In genomic region chr11:116620559-116621253, GRCm38 (mm10) we compare ENCODE assay signal across 9 mouse cellular contexts. TPM values are rescaled to one million over a fixed set of nuclear protein-coding genes. Genes with fewer than 3 reads are reported as not detected.
DNase-seq lines count a peak whose midpoint lies in the region; ATAC-seq and TF ChIP-seq lines count a peak whose summit lies in the region.
"Had no signal": no experiment of that assay in that cellular context is flagged by ENCODE, and none has a peak within 500 bp of the region (broad histone marks: within the 10 kb centered on the region; RNA-seq: fewer than 3 reads in every experiment).

No protein-coding gene starts in this region.

- H3K4me2 ChIP-seq in heart, embryonic 12.5 days: peak overlapping the region; percentile 46
- peak overlapping the region; percentile 94 for H3K4me2 ChIP-seq in liver, embryonic 13.5 days

- no peaks in the 10 kb centered on the region for H3K9me3 ChIP-seq in heart, embryonic 12.5 days (replicated peaks)
- no peaks in the 10 kb centered on the region for H3K9me3 ChIP-seq in E14TG2a.4 (ENCODE audit: low read length)
- H3K9me3 ChIP-seq in erythroblast, embryonic 14.5 days (ENCODE audit: control insufficient read depth, low read length): no peaks in the 10 kb centered on the region
- no peaks in the 10 kb centered on the region for H3K9me3 ChIP-seq in liver, embryonic 13.5 days (replicated peaks)

- H3K9ac ChIP-seq in heart, embryonic 12.5 days: peak overlapping the region; percentile 7; the same call in 1 of the 2 replicates
- H3K9ac ChIP-seq in liver, embryonic 13.5 days: peak overlapping the region; percentile 93

- no peaks in the 10 kb centered on the region for H3K27me3 ChIP-seq in heart, embryonic 12.5 days (replicated peaks)
- H3K27me3 ChIP-seq in E14TG2a.4 (ENCODE audit: insufficient read depth, low read length): peaks cover 13% of the 10 kb centered on the region
- H3K27me3 ChIP-seq in erythroblast, embryonic 14.5 days (ENCODE audit: control insufficient read depth): no peaks in the 10 kb centered on the region
- H3K27me3 ChIP-seq in liver, embryonic 13.5 days: no peaks in the 10 kb centered on the region

- 68% methylated on average over 10 of the region's 10 CpGs for whole genome bisulfite sequencing in heart, embryonic 12.5 days
- 51% methylated on average over 10 of the region's 10 CpGs for WGBS in liver, embryonic 13.5 days (ENCODE audit: insufficient replicate concordance)

- H3K27ac ChIP-seq in heart, embryonic 12.5 days (ENCODE audit: poor library complexity, severe bottlenecking): 0 out of 2 replicates have a peak overlapping the region, but pooled peaks have one; percentile 12
- peak overlapping the region; percentile 97 for H3K27ac ChIP-seq in liver, embryonic 13.5 days

- no peak for TF ChIP-seq CTCF in E14TG2a.4 (conservative IDR thresholded peaks at IDR 0.05; ENCODE audit: low read length)

- H3K4me3 ChIP-seq in heart, embryonic 12.5 days: no peak overlapping the region
- H3K4me3 ChIP-seq in E14TG2a.4 (replicated peaks; ENCODE audit: low read length): peak overlapping the region; percentile 47
- peak overlapping the region; percentile 80 for H3K4me3 ChIP-seq in erythroblast, embryonic 14.5 days (replicated peaks)
- H3K4me3 ChIP-seq in liver, embryonic 13.5 days (replicated peaks): peak overlapping the region; percentile 86

- ATAC-seq in heart, embryonic 12.5 days (ENCODE audit: insufficient number of reproducible peaks, low FRiP score): no peak
- ATAC-seq in liver, embryonic 13.5 days (ENCODE audit: low read depth): peak; percentile 52

- H3K36me3 ChIP-seq in heart, embryonic 12.5 days: no peaks in the 10 kb centered on the region
- H3K36me3 ChIP-seq in E14TG2a.4 (ENCODE audit: insufficient read depth, low read length): peaks cover 15% of the 10 kb centered on the region
- peaks cover 51% of the 10 kb centered on the region for H3K36me3 ChIP-seq in erythroblast, embryonic 14.5 days (ENCODE audit: control insufficient read depth)
- no peaks in the 10 kb centered on the region for H3K36me3 ChIP-seq in liver, embryonic 13.5 days

- no peak for DNase-seq in heart, adult 18-20 months
- DNase-seq in liver, embryonic 13.5 days: no peak
- no peak for DNase-seq in right cerebral cortex, adult 18-20 months
- no peak for DNase-seq in left cerebral cortex, adult 8-10 months (ENCODE audit: low spot score in 2 of 2)
- no peak for DNase-seq in c-Kit-positive CD71-positive TER-119-positive erythroid progenitor cells, embryonic 14.5 days (ENCODE audit: low spot score)

- peaks cover 88% of the 10 kb centered on the region for H3K4me1 ChIP-seq in heart, embryonic 12.5 days (replicated peaks)
- peaks cover 93% of the 10 kb centered on the region for H3K4me1 ChIP-seq in E14TG2a.4 (replicated peaks; ENCODE audit: low read depth, low read length)
- H3K4me1 ChIP-seq in erythroblast, embryonic 14.5 days (ENCODE audit: control insufficient read depth): peaks cover 100% of the 10 kb centered on the region
- H3K4me1 ChIP-seq in liver, embryonic 13.5 days (replicated peaks): peaks cover 98% of the 10 kb centered on the region

RNA-seq across cellular contexts. Expression of gene Rhbdf2, which starts 6.1 kb away (rescaled TPM):
- 7.5 and 8.1 TPM in 2 replicates for polyA plus RNA-seq in heart, embryonic 12.5 days (2016; fragmentation: Nextera tagmentation; extraction: Ambion mirVana)
- total RNA-seq in heart, adult 18-20 months (2021): 10 to 100 TPM; 10.6 to 11.5 TPM
- polyA plus RNA-seq in erythroblast, embryonic 14.5 days (2012): 1.6 and 1.8 TPM in 2 replicates
- polyA plus RNA-seq in liver, embryonic 13.5 days (2015; fragmentation: Nextera tagmentation; extraction: Ambion mirVana): 5.8 and 6.6 TPM in 2 replicates
- total RNA-seq in left cerebral cortex, adult 8-10 months (2022): 1 to 10 TPM; 1.1 to 1.6 (median 1.3) TPM

RNA-seq across cellular contexts. Expression of gene Prcd, which starts 32.6 kb away (rescaled TPM):
- 0.73 TPM in 1 of 2 replicates, not detected in the other for polyA plus RNA-seq in heart, embryonic 12.5 days (2016; fragmentation: Nextera tagmentation; extraction: Ambion mirVana)
- total RNA-seq in heart, adult 18-20 months (2021): 1 to 10 TPM in 1 of 2 experiments, under 1 TPM in 1; 0.62 to 1.6 TPM
- polyA plus RNA-seq in erythroblast, embryonic 14.5 days (2012): not detected in 2 replicates
- 0.31 and 0.33 TPM in 2 replicates for polyA plus RNA-seq in liver, embryonic 13.5 days (2015; fragmentation: Nextera tagmentation; extraction: Ambion mirVana)
- total RNA-seq in left cerebral cortex, adult 8-10 months (2022): 1 to 10 TPM; 5.0 to 7.0 (median 5.5) TPM

RNA-seq across cellular contexts. Expression of gene Cygb, which starts 33.4 kb away (rescaled TPM):
- polyA plus RNA-seq in heart, embryonic 12.5 days (2016; fragmentation: Nextera tagmentation; extraction: Ambion mirVana): 1.3 and 1.4 TPM in 2 replicates
- total RNA-seq in heart, adult 18-20 months (2021): 10 to 100 TPM; 31.5 to 38.5 TPM
- 0.02 TPM in 1 of 2 replicates, not detected in the other for polyA plus RNA-seq in erythroblast, embryonic 14.5 days (2012)
- 0.60 and 0.70 TPM in 2 replicates for polyA plus RNA-seq in liver, embryonic 13.5 days (2015; fragmentation: Nextera tagmentation; extraction: Ambion mirVana)
- 10 to 100 TPM; 55.8 to 62.7 (median 58.2) TPM for total RNA-seq in left cerebral cortex, adult 8-10 months (2022)

RNA-seq across cellular contexts. Expression of gene Aanat, which starts 34.5 kb away (rescaled TPM):
- polyA plus RNA-seq in heart, embryonic 12.5 days (2016; fragmentation: Nextera tagmentation; extraction: Ambion mirVana): not detected in 2 replicates
- total RNA-seq in heart, adult 18-20 months (2021): not detected
- not detected in 2 replicates for polyA plus RNA-seq in erythroblast, embryonic 14.5 days (2012)
- polyA plus RNA-seq in liver, embryonic 13.5 days (2015; fragmentation: Nextera tagmentation; extraction: Ambion mirVana): not detected in 2 replicates
- total RNA-seq in left cerebral cortex, adult 8-10 months (2022): 1 to 10 TPM in 1 of 4 experiments, under 1 TPM in 3; 0.57 to 3.2 (median 0.84) TPM
- total RNA-seq: gastrocnemius, postnatal 4 days had no signal

RNA-seq across cellular contexts. Expression of gene Ube2o, which starts 39.5 kb away (rescaled TPM):
- polyA plus RNA-seq in heart, embryonic 12.5 days (2016; fragmentation: Nextera tagmentation; extraction: Ambion mirVana): 18.1 and 19.9 TPM in 2 replicates
- total RNA-seq in heart, adult 18-20 months (2021): 10 to 100 TPM; 27.7 to 29.5 TPM
- polyA plus RNA-seq in erythroblast, embryonic 14.5 days (2012): 71.6 and 80.5 TPM in 2 replicates
- polyA plus RNA-seq in liver, embryonic 13.5 days (2015; fragmentation: Nextera tagmentation; extraction: Ambion mirVana): 17.5 and 22.1 TPM in 2 replicates
- total RNA-seq in left cerebral cortex, adult 8-10 months (2022): 100 to 1,000 TPM; 115 to 119 (median 117) TPM
